Mouse (Mus musculus): ENCODE results near the gene Shb. TPM values are rescaled to one million over a fixed set of nuclear protein-coding genes. Genes with fewer than 3 reads are reported as not detected.
"Not testable (repeated sequence)": the region's sequence is repeated elsewhere in the genome, so short reads cannot be mapped to it uniquely, and the experiment has no call there.

The Shb gene
- polyA plus RNA-seq, 1 experiment = 71.5 TPM

- WGBS = 67% methylated on average over 8 of the region's 8 CpGs
- H3K4me3 ChIP-seq (ENCODE audit: low read depth, low read length) = no peak overlapping the region
- TF ChIP-seq POLR2A (IDR thresholded peaks at IDR 0.05; ENCODE audit: low read depth, low read length) = no peak
- peaks cover 18% of the 10 kb centered on the region for H3K36me3 ChIP-seq (ENCODE audit: control insufficient read depth, insufficient read depth, low read length)
- no peak overlapping the region for H3K27ac ChIP-seq (ENCODE audit: insufficient read depth, low read depth, low read length)
- H3K27me3 ChIP-seq (ENCODE audit: control insufficient read depth, insufficient read depth, low read length) = no peaks in the 10 kb centered on the region
- no peaks in the 10 kb centered on the region for H3K4me1 ChIP-seq (ENCODE audit: control insufficient read depth, insufficient read depth, insufficient read length, low read length)
Observed at GRCm38 (mm10) chr4:45392994-45393393, 139.3 kb downstream of the Shb start.

DNA sequence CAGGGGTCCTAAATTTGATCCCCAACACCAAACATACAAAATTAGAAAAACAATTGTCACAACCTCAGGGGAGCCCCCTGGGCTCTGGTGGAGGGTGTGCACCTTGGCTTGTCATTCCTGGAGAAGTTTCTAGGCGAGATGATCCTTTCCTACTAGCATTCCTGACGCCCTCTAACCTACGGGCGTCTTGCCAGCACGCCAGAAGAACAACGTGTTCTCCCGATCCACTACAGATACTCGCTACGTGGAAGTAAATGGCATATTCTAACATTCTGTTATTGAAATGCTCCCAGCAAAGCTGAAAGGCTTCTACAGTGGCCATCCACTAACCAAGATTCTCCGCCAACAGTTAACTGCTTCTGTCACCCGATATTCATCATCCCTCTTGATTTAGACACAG, 139.7 kb downstream of the Shb start:
- H3K36me3 ChIP-seq (ENCODE audit: control insufficient read depth, insufficient read depth, low read length) = peaks cover 14% of the 10 kb centered on the region
- H3K4me1 ChIP-seq (ENCODE audit: control insufficient read depth, insufficient read depth, insufficient read length, low read length) = no peaks in the 10 kb centered on the region
- no peak overlapping the region for H3K4me3 ChIP-seq (ENCODE audit: low read depth, low read length)
- TF ChIP-seq CTCF (IDR thresholded peaks at IDR 0.05; ENCODE audit: extremely low read depth, insufficient read length, insufficient replicate concordance, low read depth, low read length) (no peak), POLR2A (IDR thresholded peaks at IDR 0.05; ENCODE audit: low read depth, low read length) (no peak)
- 49% methylated on average over 11 of the region's 11 CpGs for WGBS
- no peaks in the 10 kb centered on the region for H3K27me3 ChIP-seq (ENCODE audit: control insufficient read depth, insufficient read depth, low read length)
- H3K27ac ChIP-seq (ENCODE audit: insufficient read depth, low read depth, low read length) = no peak overlapping the region

GRCm38 (mm10) chr4:45392099-45392498, 140.2 kb downstream of the Shb start:
- 71% methylated on average over 4 of the region's 4 CpGs for WGBS
- H3K27me3 ChIP-seq (ENCODE audit: control insufficient read depth, insufficient read depth, low read length) = no peaks in the 10 kb centered on the region
- no peaks in the 10 kb centered on the region for H3K4me1 ChIP-seq (ENCODE audit: control insufficient read depth, insufficient read depth, insufficient read length, low read length)
- H3K36me3 ChIP-seq (ENCODE audit: control insufficient read depth, insufficient read depth, low read length) = peaks cover 12% of the 10 kb centered on the region
- H3K4me3 ChIP-seq (ENCODE audit: low read depth, low read length) = no peak overlapping the region
- no peak for TF ChIP-seq CTCF (IDR thresholded peaks at IDR 0.05; ENCODE audit: extremely low read depth, insufficient read length, insufficient replicate concordance, low read depth, low read length)
- H3K27ac ChIP-seq (ENCODE audit: insufficient read depth, low read depth, low read length) = no peak overlapping the region

- 90% methylated on average over 5 of the region's 5 CpGs for WGBS
- not testable (repeated sequence) for H3K27me3 ChIP-seq (ENCODE audit: control insufficient read depth, insufficient read depth, low read length); H3K4me1 ChIP-seq (ENCODE audit: control insufficient read depth, insufficient read depth, insufficient read length, low read length); H3K36me3 ChIP-seq (ENCODE audit: control insufficient read depth, insufficient read depth, low read length); H3K4me3 ChIP-seq (ENCODE audit: low read depth, low read length); H3K27ac ChIP-seq (ENCODE audit: insufficient read depth, low read depth, low read length)
Observed at GRCm38 (mm10) chr4:45387296-45387695, 145.0 kb downstream of the Shb start.

DNA sequence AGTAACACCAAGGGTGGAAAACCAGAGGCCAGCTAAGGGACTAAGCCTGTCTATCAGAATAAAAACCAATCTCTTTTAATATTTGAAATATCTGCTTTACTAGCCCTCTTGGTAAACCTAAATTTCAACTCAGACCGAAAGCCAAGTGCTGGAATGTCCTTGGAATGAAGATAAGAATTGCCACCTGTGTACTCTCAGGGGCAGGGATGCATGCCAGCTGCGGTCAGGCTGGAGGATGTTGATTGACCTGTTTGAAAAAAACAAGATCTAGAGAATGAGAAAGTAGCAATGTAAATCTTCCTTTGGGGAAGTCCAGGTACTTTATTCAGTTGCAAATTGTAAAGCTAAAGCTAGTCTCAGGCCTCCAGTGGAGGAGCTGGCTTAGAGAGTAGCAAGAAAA, 150.1 kb downstream of the Shb start:
- not testable (repeated sequence) for H3K4me1 ChIP-seq (ENCODE audit: control insufficient read depth, insufficient read depth, insufficient read length, low read length); H3K27me3 ChIP-seq (ENCODE audit: control insufficient read depth, insufficient read depth, low read length); H3K4me3 ChIP-seq (ENCODE audit: low read depth, low read length); H3K27ac ChIP-seq (ENCODE audit: insufficient read depth, low read depth, low read length); H3K36me3 ChIP-seq (ENCODE audit: control insufficient read depth, insufficient read depth, low read length)
- 20% methylated on average over 2 of the region's 2 CpGs for WGBS

DNA sequence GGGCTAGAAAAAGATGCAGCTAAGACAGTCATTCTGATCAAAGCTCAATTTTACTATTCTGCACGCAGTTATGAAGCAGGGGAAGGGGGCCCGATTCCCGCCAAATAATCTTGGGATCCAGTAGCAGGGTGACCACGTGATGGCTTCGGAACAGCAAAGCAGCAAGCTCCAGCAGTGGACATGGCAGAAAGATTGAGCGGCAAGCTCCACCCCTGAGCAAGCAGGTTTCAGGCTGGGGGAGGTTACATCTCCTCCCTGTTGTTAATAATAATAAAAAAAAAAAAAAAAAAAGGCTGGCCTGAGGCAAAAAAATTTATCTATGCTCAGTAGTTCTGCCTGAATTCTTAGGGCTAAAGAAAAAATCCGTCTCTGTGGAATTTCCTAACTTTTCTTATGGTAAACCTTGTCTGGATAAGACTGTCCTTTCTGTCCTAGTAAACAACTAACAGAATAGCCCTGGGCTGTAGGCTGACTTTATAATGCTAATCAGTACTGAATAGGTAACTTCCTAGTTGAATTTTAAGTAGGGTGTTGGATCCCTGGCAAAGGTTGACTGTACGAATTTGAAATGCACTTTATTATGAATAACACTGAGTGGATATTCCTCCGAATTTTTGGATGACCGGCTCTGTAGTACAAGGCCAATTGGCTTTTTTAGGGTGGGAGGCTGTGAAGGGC, 151.2 kb downstream of the Shb start:
- not testable (repeated sequence) for H3K27me3 ChIP-seq (ENCODE audit: control insufficient read depth, insufficient read depth, low read length); H3K27ac ChIP-seq (ENCODE audit: insufficient read depth, low read depth, low read length); H3K36me3 ChIP-seq (ENCODE audit: control insufficient read depth, insufficient read depth, low read length); H3K4me3 ChIP-seq (ENCODE audit: low read depth, low read length); H3K4me1 ChIP-seq (ENCODE audit: control insufficient read depth, insufficient read depth, insufficient read length, low read length)
- 86% methylated on average over 10 of the region's 10 CpGs for WGBS

DNA sequence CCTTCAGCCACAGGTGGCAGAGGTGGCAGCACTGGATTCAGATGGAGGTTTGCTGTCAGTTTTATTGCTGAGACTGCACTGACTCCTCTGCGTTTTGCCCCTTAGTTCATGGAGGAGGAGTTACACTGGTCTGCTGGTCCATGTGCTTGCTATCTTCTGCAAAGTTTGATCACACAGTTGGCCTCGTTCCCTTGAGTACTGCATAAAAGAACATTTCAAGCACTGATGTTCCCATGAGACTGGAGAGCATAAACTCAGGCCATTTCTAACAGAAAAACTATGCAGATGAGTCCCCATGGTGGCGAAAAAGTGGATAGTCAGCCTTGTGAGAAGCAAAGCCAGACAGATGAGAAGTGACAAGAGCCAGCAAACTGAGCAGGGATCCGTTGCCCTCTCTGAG, 155.7 kb downstream of the Shb start:
- no peaks in the 10 kb centered on the region for H3K4me1 ChIP-seq (ENCODE audit: control insufficient read depth, insufficient read depth, insufficient read length, low read length)
- WGBS = 72% methylated on average over 4 of the region's 4 CpGs
- no peak overlapping the region for H3K27ac ChIP-seq (ENCODE audit: insufficient read depth, low read depth, low read length)
- no peaks in the 10 kb centered on the region for H3K27me3 ChIP-seq (ENCODE audit: control insufficient read depth, insufficient read depth, low read length)
- TF ChIP-seq POLR2A (IDR thresholded peaks at IDR 0.05; ENCODE audit: low read depth, low read length) = no peak
- no peak for TF ChIP-seq CTCF (IDR thresholded peaks at IDR 0.05; ENCODE audit: extremely low read depth, insufficient read length, insufficient replicate concordance, low read depth, low read length)
- H3K36me3 ChIP-seq (ENCODE audit: control insufficient read depth, insufficient read depth, low read length) = peaks cover 44% of the 10 kb centered on the region
- no peak overlapping the region for H3K4me3 ChIP-seq (ENCODE audit: low read depth, low read length)

GRCm38 (mm10) chr4:45374879-45375278, 157.4 kb downstream of the Shb start:
- no peaks in the 10 kb centered on the region for H3K4me1 ChIP-seq (ENCODE audit: control insufficient read depth, insufficient read depth, insufficient read length, low read length)
- no peak overlapping the region for H3K27ac ChIP-seq (ENCODE audit: insufficient read depth, low read depth, low read length)
- H3K36me3 ChIP-seq (ENCODE audit: control insufficient read depth, insufficient read depth, low read length) = peaks cover 46% of the 10 kb centered on the region
- H3K4me3 ChIP-seq (ENCODE audit: low read depth, low read length) = no peak overlapping the region
- H3K27me3 ChIP-seq (ENCODE audit: control insufficient read depth, insufficient read depth, low read length) = no peaks in the 10 kb centered on the region
- TF ChIP-seq POLR2A (IDR thresholded peaks at IDR 0.05; ENCODE audit: low read depth, low read length) = no peak
- no peak for TF ChIP-seq CTCF (IDR thresholded peaks at IDR 0.05; ENCODE audit: extremely low read depth, insufficient read length, insufficient replicate concordance, low read depth, low read length)
- WGBS = 79% methylated on average over 5 of the region's 5 CpGs

Other genes with a start within 250 kb of the Shb start
- gene Trmt10b, start 235.3 kb downstream of the Shb start, polyA plus RNA-seq (2012; rRNA removed) = 0.24 and 0.56 TPM in 2 replicates
- gene Dcaf10, start 190.4 kb downstream of the Shb start, polyA plus RNA-seq (2012; rRNA removed) = 11.5 and 23.1 TPM in 2 replicates
- 29.2 and 32.6 TPM in 2 replicates for gene Exosc3, start 189.7 kb downstream of the Shb start, polyA plus RNA-seq (2012; rRNA removed)
- gene Slc25a51, start 123.7 kb downstream of the Shb start, polyA plus RNA-seq (2012; rRNA removed) = 66.7 and 67.2 TPM in 2 replicates

All from small intestine, adult 2 months (tissue).